Mouse (Mus musculus) spleen, adult 12 weeks (tissue): Measurements from ENCODE around the gene Urgcp.

Source experiments
- DNase-seq: peaks from one replicate; pipeline ENCODE4 v3.0.0; 2022; ENCODE audit warnings: low spot score

Gene Urgcp

GRCm38 (mm10) chr11:5785732-5786131 lies 23.6 kb upstream of the Urgcp start:
- no peak for DNase-seq

- DNase-seq: no peak
Observed at GRCm38 (mm10) chr11:5782199-5782944, 20.2 kb upstream of the Urgcp start.

GRCm38 (mm10) chr11:5780035-5780499 lies 17.9 kb upstream of the Urgcp start:
- DNase-seq: no peak

- no peak for DNase-seq
Observed at GRCm38 (mm10) chr11:5778481-5778880, 16.3 kb upstream of the Urgcp start.

- no peak for DNase-seq
Observed at GRCm38 (mm10) chr11:5766019-5766418, 3.8 kb upstream of the Urgcp start.

GRCm38 (mm10) chr11:5762633-5762982 lies 432 bp upstream of the Urgcp start:
- DNase-seq: no peak

- DNase-seq: no peak
Observed at GRCm38 (mm10) chr11:5753755-5754154, 8.4 kb downstream of the Urgcp start.

- no peak for DNase-seq
Observed at GRCm38 (mm10) chr11:5744951-5745350, 17.2 kb downstream of the Urgcp start.

- DNase-seq: peak; percentile 43
Observed at GRCm38 (mm10) chr11:5742106-5742505, 20.1 kb downstream of the Urgcp start.

GRCm38 (mm10) chr11:5740965-5741627 lies 21.1 kb downstream of the Urgcp start:
- peak; percentile 79 for DNase-seq

GRCm38 (mm10) chr11:5740599-5740964 lies 21.6 kb downstream of the Urgcp start:
- DNase-seq: no peak

- DNase-seq: no peak
Observed at GRCm38 (mm10) chr11:5739846-5740245, 22.3 kb downstream of the Urgcp start.

GRCm38 (mm10) chr11:5738888-5739632 lies 23.1 kb downstream of the Urgcp start:
- no peak for DNase-seq

- no peak for DNase-seq
Observed at GRCm38 (mm10) chr11:5737137-5737536, 25.0 kb downstream of the Urgcp start.

- no peak for DNase-seq
Observed at GRCm38 (mm10) chr11:5734323-5734722, 27.9 kb downstream of the Urgcp start.

- DNase-seq: no peak
Observed at GRCm38 (mm10) chr11:5732401-5732800, 29.8 kb downstream of the Urgcp start.

GRCm38 (mm10) chr11:5729582-5729981 lies 32.6 kb downstream of the Urgcp start:
- DNase-seq: no peak

- no peak for DNase-seq
Observed at GRCm38 (mm10) chr11:5718611-5719354, 43.4 kb downstream of the Urgcp start.

GRCm38 (mm10) chr11:5716938-5717705 lies 45.1 kb downstream of the Urgcp start:
- DNase-seq: no peak

- DNase-seq: no peak
Observed at GRCm38 (mm10) chr11:5716246-5716645, 45.9 kb downstream of the Urgcp start.

- DNase-seq: no peak
Observed at GRCm38 (mm10) chr11:5715630-5716105, 46.5 kb downstream of the Urgcp start, which contains the start of gene Mrps24. Gene Mrps24, minus strand, starts transcription at chr11:5715680.
